Mouse (Mus musculus) small intestine, adult 2 months (tissue): ENCODE measurements around the gene Phtf1. TPM values are rescaled to one million over a fixed set of nuclear protein-coding genes. Genes with fewer than 3 reads are reported as not detected.

ENCODE experiments used
- H3K27ac ChIP-seq: fragments of 200-500 bp; 2 replicates; pipeline ENCODE4 v1.5.1; 2012; ENCODE audit warnings: low read depth, low read length, control low read depth, inconsistent platforms; ENCODE audit not compliant: insufficient read depth
- H3K27me3 ChIP-seq: fragments of 200-500 bp; 2 replicates; pipeline ENCODE4 v1.6.1; 2012; ENCODE audit warnings: mild to moderate bottlenecking, moderate library complexity, low read length, inconsistent platforms; ENCODE audit not compliant: control insufficient read depth, insufficient read depth
- H3K36me3 ChIP-seq: fragments of 200-500 bp; 2 replicates; pipeline ENCODE4 v1.6.1; 2012; ENCODE audit warnings: mild to moderate bottlenecking, low read length, control low read depth, inconsistent platforms; ENCODE audit not compliant: control insufficient read depth, insufficient read depth
- H3K4me1 ChIP-seq: fragments of 200-500 bp; 2 replicates; pipeline ENCODE4 v1.6.1; 2012; ENCODE audit warnings: low read length, inconsistent platforms, mixed read lengths; ENCODE audit not compliant: control insufficient read depth, insufficient read depth, insufficient read length
- H3K4me3 ChIP-seq: fragments of 200-500 bp; 2 replicates; pipeline ENCODE4 v1.5.1; 2012; ENCODE audit warnings: low read depth, mild to moderate bottlenecking, control low read depth, inconsistent platforms, low read length, moderate library complexity
- CTCF ChIP-seq: fragments of 200-500 bp; IDR thresholded peaks from 2 replicates; pipeline ENCODE4 v1.5.1; 2012; ENCODE audit warnings: low read depth, mild to moderate bottlenecking, control low read depth, inconsistent platforms, low read length, moderate library complexity, mixed read lengths; ENCODE audit not compliant: insufficient replicate concordance, insufficient read length; ENCODE audit errors: extremely low read depth
- POLR2A ChIP-seq: fragments of 200-500 bp; IDR thresholded peaks from 2 replicates; pipeline ENCODE4 v1.6.1; 2012; ENCODE audit warnings: low read depth, mild to moderate bottlenecking, control low read depth, inconsistent platforms, low read length, moderate library complexity
- WGBS: fragments of 180-500 bp; shearing (Covaris S2); methylation state at CpG from one replicate; pipeline ENCODE4 v1.1.7; 2018; 5-methylcytosine and 5-hydroxymethylcytosine counted together
- polyA plus RNA-seq: library from polyadenylated mRNA; depleted of rRNA; stranded (reverse); fragments of >200 nt; gene quantifications from 2 replicates; pipeline ENCODE4 v1.2.3, GENCODE M21; 2012; rRNA removed

Gene Phtf1
- polyA plus RNA-seq, 1 experiment = 3.2 TPM

DNA sequence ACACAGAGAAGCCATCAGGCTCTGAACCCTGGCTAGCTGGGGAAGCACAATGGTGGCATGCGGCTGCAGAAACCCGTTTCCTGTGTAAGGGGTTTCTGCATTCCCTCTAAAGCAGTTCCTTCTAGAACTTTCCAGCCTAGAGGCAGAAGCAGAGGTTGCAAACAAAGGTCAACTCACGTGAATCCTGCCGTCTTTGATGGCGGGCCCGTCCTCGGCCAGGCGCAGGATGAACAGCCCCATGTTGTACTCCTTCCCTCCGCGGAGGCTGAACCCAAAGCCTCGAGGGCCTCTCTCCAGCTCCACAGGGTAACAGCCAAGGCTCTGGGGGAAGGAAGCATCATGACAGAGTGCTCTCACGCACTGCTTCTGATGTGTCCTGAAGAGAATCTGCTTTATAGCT, 52.2 kb downstream of the Phtf1 start:
- Histone ChIP-seq H3K27ac (no peak overlapping the region), H3K4me3 (no peak overlapping the region), H3K36me3 (peaks cover 52% of the 10 kb centered on the region), H3K4me1 (no peaks in the 10 kb centered on the region), H3K27me3 (no peaks in the 10 kb centered on the region)
- WGBS = 87% methylated on average over 12 of the region's 12 CpGs
- no peak for TF ChIP-seq CTCF
- no peak for TF ChIP-seq POLR2A

DNA sequence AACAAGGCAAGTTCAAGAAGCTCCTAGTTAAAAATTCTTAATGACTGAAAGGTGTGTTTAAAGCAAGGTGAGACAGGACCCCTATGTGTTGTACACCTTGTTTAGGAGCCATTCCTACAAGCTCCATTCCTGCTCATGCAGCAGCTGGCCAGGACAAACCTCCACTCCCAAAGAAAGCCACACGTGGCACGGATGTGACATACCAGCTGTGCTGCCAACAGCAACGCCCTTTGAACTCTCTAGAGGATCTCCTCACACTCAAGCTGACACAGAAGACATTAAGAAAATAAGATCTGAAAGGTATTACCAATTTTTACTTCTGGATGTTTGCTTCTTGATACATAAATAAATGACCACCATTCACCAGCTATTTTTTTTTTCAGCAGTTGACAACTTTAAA, 59.0 kb downstream of the Phtf1 start:
- Histone ChIP-seq H3K36me3 (peaks cover 43% of the 10 kb centered on the region), H3K27ac (no peak overlapping the region), H3K27me3 (no peaks in the 10 kb centered on the region), H3K4me1 (no peaks in the 10 kb centered on the region), H3K4me3 (no peak overlapping the region)
- TF ChIP-seq CTCF (no peak), POLR2A (no peak)
- 26% methylated on average over 3 of the region's 3 CpGs for WGBS

DNA sequence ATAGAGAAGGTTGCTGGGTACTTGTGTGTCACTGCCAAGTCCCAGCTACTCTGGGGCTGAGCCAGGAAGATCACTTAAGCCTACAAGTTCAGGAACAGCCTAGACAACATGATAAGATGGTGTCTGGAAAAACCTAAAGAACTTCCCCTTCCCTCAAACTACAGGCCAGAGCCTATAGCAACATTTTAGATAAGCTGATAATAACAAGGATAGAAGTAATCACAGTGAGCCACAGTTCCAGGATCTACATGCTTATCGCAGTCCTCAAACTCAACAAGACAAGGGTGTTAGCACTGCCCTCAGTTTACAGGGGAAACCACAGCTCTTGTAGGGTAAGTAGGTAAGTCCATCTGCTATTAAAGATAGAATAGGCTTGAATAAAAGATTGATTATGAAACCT, 64.2 kb downstream of the Phtf1 start:
- TF ChIP-seq POLR2A (no peak), CTCF (no peak)
- 93% methylated on average over 1 of the region's 1 CpGs for WGBS
- Histone ChIP-seq H3K36me3 (peaks cover 32% of the 10 kb centered on the region), H3K4me3 (no peak overlapping the region), H3K4me1 (no peaks in the 10 kb centered on the region), H3K27ac (no peak overlapping the region), H3K27me3 (no peaks in the 10 kb centered on the region)

DNA sequence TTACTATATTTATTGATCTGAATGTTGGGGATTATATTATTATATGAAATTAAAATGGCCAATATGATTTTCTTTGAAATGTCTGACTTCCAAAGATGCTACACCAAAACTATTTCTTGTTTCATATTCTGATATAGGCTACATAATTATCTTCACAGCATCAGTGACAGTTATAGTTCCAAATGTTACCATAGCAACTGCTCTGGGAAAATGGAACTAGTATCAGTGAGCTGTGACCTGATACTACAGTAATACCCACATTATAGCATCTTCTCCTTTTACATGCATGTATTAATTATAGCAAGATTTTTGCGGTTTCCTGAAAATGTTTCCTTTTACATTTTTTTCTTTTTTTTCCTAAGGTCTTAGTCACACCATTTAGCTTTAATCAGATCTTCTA, 64.8 kb downstream of the Phtf1 start:
- Histone ChIP-seq H3K36me3 (peaks cover 27% of the 10 kb centered on the region), H3K27ac (no peak overlapping the region), H3K27me3 (no peaks in the 10 kb centered on the region), H3K4me3 (no peak overlapping the region), H3K4me1 (no peaks in the 10 kb centered on the region)
- 94% methylated on average over 1 of the region's 1 CpGs for WGBS
- TF ChIP-seq POLR2A = no peak
- TF ChIP-seq CTCF = no peak

GRCm38 (mm10) chr3:104059001-104059622, 91.2 kb downstream of the Phtf1 start:
- Histone ChIP-seq H3K4me1 (no peaks in the 10 kb centered on the region), H3K27ac (no peak overlapping the region), H3K36me3 (peaks cover 22% of the 10 kb centered on the region), H3K4me3 (no peak overlapping the region), H3K27me3 (no peaks in the 10 kb centered on the region)
- 90% methylated on average over 6 of the region's 6 CpGs for WGBS
- TF ChIP-seq POLR2A = no peak
- TF ChIP-seq CTCF = no peak

- H3K27ac ChIP-seq = no peak overlapping the region
- H3K4me1 ChIP-seq = no peaks in the 10 kb centered on the region
- H3K4me3 ChIP-seq = no peak overlapping the region
- H3K27me3 ChIP-seq = no peaks in the 10 kb centered on the region; the same call in 1 of the 2 replicates
- H3K36me3 ChIP-seq = peaks cover 9% of the 10 kb centered on the region; the same call in 1 of the 2 replicates
- no peak for TF ChIP-seq POLR2A
Measured at GRCm38 (mm10) chr3:104069395-104069794, 101.5 kb downstream of the Phtf1 start.

Other genes with a start within 250 kb of the Phtf1 start
- 4.0 and 5.7 TPM in 2 replicates for gene Olfml3, start 230.1 kb upstream of the Phtf1 start, polyA plus RNA-seq
- not detected in 2 replicates for gene Gm10964, start 228.7 kb upstream of the Phtf1 start, polyA plus RNA-seq
- gene Hipk1, start 176.5 kb upstream of the Phtf1 start, polyA plus RNA-seq = 27.2 and 55.2 TPM in 2 replicates
- gene Dclre1b, start 158.7 kb upstream of the Phtf1 start, polyA plus RNA-seq = 5.2 and 5.3 TPM in 2 replicates
- 3.8 and 9.4 TPM in 2 replicates for gene Ap4b1, start 158.6 kb upstream of the Phtf1 start, polyA plus RNA-seq
- gene Gm43064, start 158.5 kb upstream of the Phtf1 start, polyA plus RNA-seq = not detected in 2 replicates
- gene Bcl2l15, start 135.5 kb upstream of the Phtf1 start, polyA plus RNA-seq = 0.66 and 23.5 TPM in 2 replicates
- 1.5 and 6.3 TPM in 2 replicates for gene Ptpn22, start 108.3 kb upstream of the Phtf1 start, polyA plus RNA-seq
- 1.2 and 2.7 TPM in 2 replicates for gene Rsbn1, start 54.0 kb upstream of the Phtf1 start, polyA plus RNA-seq